Mouse (Mus musculus) lung, embryonic 15.5 days (tissue): ENCODE results near the gene Fto. TPM values are rescaled to one million over a fixed set of nuclear protein-coding genes. Genes with fewer than 3 reads are reported as not detected.
A peak's percentile ranks its signal among the peaks of the same experiment; 100 is the strongest.

ENCODE experiments used
- ATAC-seq: fragments of 200-750 bp; cut with Nextera tagmentation; 2 replicates; pipeline ENCODE4 v1.8.0; 2017; ENCODE audit warnings: moderate number of reproducible peaks, borderline replicate concordance; ENCODE audit not compliant: low FRiP score, low TSS enrichment; ENCODE audit errors: extremely low read depth
- H3K27ac ChIP-seq: fragments of 300-500 bp; sonication (generic); 2 replicates; pipeline ENCODE4 v1.5.1; 2015; ENCODE audit warnings: moderate library complexity, mild to moderate bottlenecking, inconsistent platforms
- H3K27me3 ChIP-seq: fragments of 300-500 bp; sonication (generic); 2 replicates; pipeline ENCODE4 v1.6.1; 2015; ENCODE audit warnings: inconsistent platforms
- H3K36me3 ChIP-seq: fragments of 300-500 bp; sonication (generic); 2 replicates; pipeline ENCODE4 v1.6.1; 2015; ENCODE audit warnings: inconsistent platforms
- H3K4me1 ChIP-seq: fragments of 300-500 bp; sonication (generic); 2 replicates; pipeline ENCODE4 v1.6.1; 2015; ENCODE audit warnings: inconsistent platforms
- H3K4me2 ChIP-seq: fragments of 300-500 bp; sonication (generic); 2 replicates; pipeline ENCODE4 v1.6.1; 2015; ENCODE audit warnings: inconsistent platforms, mild to moderate bottlenecking, moderate library complexity
- H3K4me3 ChIP-seq: fragments of 300-500 bp; sonication (generic); 2 replicates; pipeline ENCODE4 v1.5.1; 2015; ENCODE audit warnings: mild to moderate bottlenecking, inconsistent platforms
- H3K9ac ChIP-seq: fragments of 300-500 bp; sonication (generic); 2 replicates; pipeline ENCODE4 v1.6.1; 2015; ENCODE audit warnings: inconsistent platforms
- H3K9me3 ChIP-seq: fragments of 300-500 bp; sonication (generic); 2 replicates; pipeline ENCODE4 v1.6.1; 2016; ENCODE audit warnings: inconsistent platforms
- WGBS: fragments of 180-500 bp; shearing (Covaris S2); methylation state at CpG from one replicate; pipeline ENCODE4 v1.1.7; 2015; 5-methylcytosine and 5-hydroxymethylcytosine counted together
- polyA plus RNA-seq: library from polyadenylated mRNA; unstranded; fragments of >200 nt; fragmentation: Nextera tagmentation; extraction: Ambion mirVana; gene quantifications from 2 replicates; pipeline ENCODE4 v1.2.1, GENCODE M21; 2015

Fto gene
- polyA plus RNA-seq, 1 experiment from 2014 or later, result 91.2 TPM

DNA sequence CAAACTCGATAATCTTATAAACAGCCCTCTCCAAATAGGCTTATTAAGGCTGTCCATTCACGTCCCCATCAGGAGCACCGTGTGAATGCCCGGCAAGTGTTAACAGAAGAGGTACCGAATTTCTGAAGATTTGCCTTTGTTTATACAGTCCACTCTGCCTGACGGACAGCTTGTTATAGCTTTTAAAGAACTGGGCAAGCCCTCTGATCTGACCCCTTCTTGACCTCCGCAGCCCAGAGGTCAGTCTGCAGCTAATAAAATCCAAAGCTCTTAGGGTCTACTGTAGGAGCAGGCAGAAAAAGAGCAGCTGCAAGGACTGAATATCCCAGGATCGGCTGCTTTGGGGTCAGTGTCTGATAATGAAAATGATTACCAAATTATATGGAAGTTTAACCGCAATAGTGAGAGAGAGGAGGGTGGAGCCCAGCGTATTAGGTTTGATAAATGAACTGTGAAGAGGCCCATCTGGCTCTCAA, 212.1 kb downstream of the Fto start:
- Histone ChIP-seq H3K9me3 (no peaks in the 10 kb centered on the region), H3K27ac (no peak overlapping the region), H3K4me3 (no peak overlapping the region), H3K4me2 (no peak overlapping the region), H3K36me3 (no peaks in the 10 kb centered on the region), H3K27me3 (no peaks in the 10 kb centered on the region), H3K4me1 (peaks cover 34% of the 10 kb centered on the region), H3K9ac (no peak overlapping the region)
- ATAC-seq, result 0 out of 2 replicates have a peak, but pooled peaks have one; percentile 28
- 17% methylated on average over 10 of the region's 10 CpGs for WGBS

DNA sequence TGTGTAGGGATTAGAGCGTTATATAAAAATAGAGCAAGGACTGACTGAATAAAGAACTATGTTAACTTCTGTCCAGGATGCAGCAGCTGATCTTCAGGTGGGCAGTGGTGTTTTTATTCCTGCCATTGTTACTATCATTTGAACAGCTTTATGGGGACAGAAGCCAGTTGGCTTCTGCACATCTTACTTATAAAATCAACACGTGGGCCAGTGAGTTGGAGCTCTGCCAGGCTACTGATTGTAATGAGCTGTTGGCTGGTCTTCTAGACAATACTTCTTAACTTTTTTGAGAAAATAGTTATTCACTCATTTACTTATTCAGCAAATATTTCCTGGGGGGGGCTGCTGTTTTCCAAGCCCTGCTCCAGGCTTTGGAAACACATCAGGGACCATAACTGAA, 215.6 kb downstream of the Fto start:
- H3K36me3 ChIP-seq, result no peaks in the 10 kb centered on the region
- H3K4me1 ChIP-seq, result peaks cover 41% of the 10 kb centered on the region
- H3K9me3 ChIP-seq, result no peaks in the 10 kb centered on the region
- no peak overlapping the region for H3K4me3 ChIP-seq
- no peak for ATAC-seq
- 49% methylated on average over 2 of the region's 2 CpGs for WGBS
- no peak overlapping the region for H3K9ac ChIP-seq
- H3K4me2 ChIP-seq, result no peak overlapping the region
- no peak overlapping the region for H3K27ac ChIP-seq
- H3K27me3 ChIP-seq, result no peaks in the 10 kb centered on the region

DNA sequence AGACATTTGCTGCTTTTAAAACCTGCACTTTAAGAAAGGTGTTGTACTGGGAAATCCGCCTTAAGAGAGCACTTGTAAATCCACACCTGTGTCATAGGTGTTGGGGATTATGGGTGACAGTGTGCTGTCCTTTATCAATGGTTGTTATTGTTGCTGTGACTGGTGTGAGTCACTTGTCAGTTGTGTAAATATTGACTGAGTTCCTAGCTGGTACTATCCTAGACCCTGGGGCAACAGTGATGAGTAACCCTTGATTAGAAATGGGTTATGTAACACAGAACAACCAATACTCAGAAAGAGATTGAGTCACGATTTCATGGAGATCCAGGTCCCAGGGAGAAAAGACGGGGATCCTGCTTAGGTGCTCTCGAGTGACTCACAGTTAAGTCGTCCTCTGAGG, 216.4 kb downstream of the Fto start:
- ATAC-seq, result no peak
- H3K36me3 ChIP-seq, result no peaks in the 10 kb centered on the region
- H3K27ac ChIP-seq, result no peak overlapping the region
- no peaks in the 10 kb centered on the region for H3K27me3 ChIP-seq
- H3K4me1 ChIP-seq, result peaks cover 40% of the 10 kb centered on the region
- WGBS, result 70% methylated on average over 5 of the region's 5 CpGs
- H3K4me2 ChIP-seq, result no peak overlapping the region
- H3K4me3 ChIP-seq, result no peak overlapping the region
- no peak overlapping the region for H3K9ac ChIP-seq
- H3K9me3 ChIP-seq, result no peaks in the 10 kb centered on the region

DNA sequence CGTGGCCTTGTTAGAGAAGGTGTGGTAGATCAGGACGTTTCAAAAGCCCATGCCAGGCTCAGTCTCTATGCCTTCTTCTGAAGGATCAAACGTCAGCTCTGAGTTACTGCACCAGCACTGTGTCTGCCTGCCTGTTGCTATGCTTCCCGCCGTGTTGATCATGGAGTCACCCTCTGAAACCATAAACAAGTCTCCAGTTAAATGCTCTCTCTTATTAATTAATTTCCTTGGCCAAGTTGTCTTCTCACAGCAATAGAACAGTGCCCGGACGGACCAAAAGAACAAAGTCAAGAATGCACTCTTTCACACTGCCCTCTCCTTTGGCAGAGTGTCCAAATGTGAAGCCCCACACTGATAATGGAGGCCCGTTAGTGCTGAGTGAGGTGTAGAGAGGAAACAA, 217.3 kb downstream of the Fto start:
- H3K27ac ChIP-seq, result no peak overlapping the region
- ATAC-seq, result no peak
- H3K4me2 ChIP-seq, result no peak overlapping the region
- no peaks in the 10 kb centered on the region for H3K36me3 ChIP-seq
- no peaks in the 10 kb centered on the region for H3K9me3 ChIP-seq
- H3K4me1 ChIP-seq, result peaks cover 34% of the 10 kb centered on the region
- H3K27me3 ChIP-seq, result no peaks in the 10 kb centered on the region
- WGBS, result 83% methylated on average over 8 of the region's 8 CpGs
- no peak overlapping the region for H3K4me3 ChIP-seq
- H3K9ac ChIP-seq, result no peak overlapping the region

DNA sequence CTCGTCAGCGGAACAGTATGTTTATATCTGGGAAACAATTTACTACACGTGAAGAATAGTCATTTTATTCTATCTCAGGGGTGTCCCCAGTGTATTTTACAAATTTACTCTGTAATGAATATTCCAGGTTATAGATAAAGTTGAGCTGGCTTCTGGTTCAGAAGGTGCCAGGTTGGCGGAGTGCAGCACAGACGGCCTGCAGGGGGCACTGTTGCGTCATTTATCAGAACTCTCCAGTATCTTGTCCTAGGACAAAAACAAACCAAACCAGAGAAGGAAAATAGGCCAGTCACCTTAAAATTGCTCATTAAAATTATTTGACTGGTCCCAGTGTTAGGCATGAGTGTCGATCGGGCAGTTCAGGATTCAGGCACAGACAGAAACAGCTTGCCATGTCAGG, 218.6 kb downstream of the Fto start:
- WGBS, result 23% methylated on average over 8 of the region's 8 CpGs
- Histone ChIP-seq H3K27me3 (no peaks in the 10 kb centered on the region), H3K4me1 (peaks cover 31% of the 10 kb centered on the region), H3K9me3 (no peaks in the 10 kb centered on the region), H3K27ac (no peak overlapping the region), H3K4me3 (no peak overlapping the region), H3K4me2 (no peak overlapping the region), H3K9ac (no peak overlapping the region), H3K36me3 (no peaks in the 10 kb centered on the region)
- no peak for ATAC-seq

DNA sequence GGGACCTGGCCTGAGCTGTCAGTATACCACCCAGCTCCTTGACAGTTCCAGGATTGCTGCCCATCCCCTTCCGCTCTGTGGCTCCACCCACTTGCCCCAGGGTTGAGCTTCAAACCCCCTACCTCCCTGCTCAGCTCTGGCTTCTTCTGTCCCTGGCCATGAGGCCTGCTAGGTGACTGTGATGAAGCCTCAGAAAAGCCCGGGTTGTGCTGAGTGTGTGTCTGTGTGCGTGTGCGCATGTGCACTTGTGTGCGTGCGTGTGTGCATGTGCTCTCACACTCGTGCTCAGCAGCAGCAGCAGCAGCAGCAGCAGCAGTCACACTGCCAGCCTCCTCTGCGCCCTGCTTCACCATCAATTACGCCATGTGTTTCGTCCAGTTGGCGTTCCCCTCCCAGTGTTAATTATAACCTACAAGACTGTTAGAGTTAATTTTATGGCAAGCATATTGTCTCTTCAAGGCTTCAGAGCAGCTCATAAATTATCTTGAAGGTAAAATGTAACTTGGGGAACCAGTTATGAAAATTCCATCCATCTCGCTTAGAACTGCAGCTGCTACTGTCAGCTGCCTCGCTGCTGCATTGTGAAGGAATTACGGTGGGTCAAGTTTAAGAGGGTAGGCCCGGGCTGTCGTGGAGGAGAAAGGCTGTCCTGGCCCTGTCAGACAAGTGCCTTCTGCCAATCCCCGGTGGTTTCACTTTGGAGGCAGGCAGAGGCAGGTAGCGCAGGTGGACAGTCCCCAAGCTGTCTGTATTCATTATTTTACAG, 219.5 kb downstream of the Fto start:
- Histone ChIP-seq H3K9ac (no peak overlapping the region), H3K4me2 (no peak overlapping the region), H3K36me3 (no peaks in the 10 kb centered on the region), H3K27ac (no peak overlapping the region), H3K9me3 (no peaks in the 10 kb centered on the region), H3K4me3 (no peak overlapping the region), H3K27me3 (no peaks in the 10 kb centered on the region), H3K4me1 (peaks cover 37% of the 10 kb centered on the region)
- no peak for ATAC-seq
- 73% methylated on average over 18 of the region's 18 CpGs for WGBS

DNA sequence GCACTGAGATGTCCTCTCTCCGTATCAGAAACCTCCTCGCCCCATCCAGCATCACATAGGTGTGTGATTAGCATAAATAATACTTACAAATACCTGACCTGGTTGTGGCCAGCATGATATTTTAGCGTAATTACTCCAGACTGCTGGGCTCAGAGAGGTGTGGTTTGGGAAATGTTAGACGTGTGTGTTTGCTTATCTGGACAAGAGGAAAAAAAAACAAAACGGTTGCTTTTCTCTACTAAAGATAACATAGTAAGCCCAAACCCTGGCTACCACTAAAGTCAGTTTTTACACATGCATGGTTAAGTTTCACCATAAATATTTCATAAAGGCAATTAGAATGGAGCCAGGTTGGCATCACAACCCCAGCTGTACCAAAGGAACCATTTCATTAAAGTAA, 221.4 kb downstream of the Fto start:
- H3K4me3 ChIP-seq, result no peak overlapping the region
- no peak for ATAC-seq
- H3K36me3 ChIP-seq, result no peaks in the 10 kb centered on the region
- H3K27me3 ChIP-seq, result no peaks in the 10 kb centered on the region
- H3K4me2 ChIP-seq, result no peak overlapping the region
- H3K27ac ChIP-seq, result no peak overlapping the region
- whole genome bisulfite sequencing, result 67% methylated on average over 5 of the region's 5 CpGs
- H3K4me1 ChIP-seq, result peaks cover 41% of the 10 kb centered on the region
- no peaks in the 10 kb centered on the region for H3K9me3 ChIP-seq
- no peak overlapping the region for H3K9ac ChIP-seq

DNA sequence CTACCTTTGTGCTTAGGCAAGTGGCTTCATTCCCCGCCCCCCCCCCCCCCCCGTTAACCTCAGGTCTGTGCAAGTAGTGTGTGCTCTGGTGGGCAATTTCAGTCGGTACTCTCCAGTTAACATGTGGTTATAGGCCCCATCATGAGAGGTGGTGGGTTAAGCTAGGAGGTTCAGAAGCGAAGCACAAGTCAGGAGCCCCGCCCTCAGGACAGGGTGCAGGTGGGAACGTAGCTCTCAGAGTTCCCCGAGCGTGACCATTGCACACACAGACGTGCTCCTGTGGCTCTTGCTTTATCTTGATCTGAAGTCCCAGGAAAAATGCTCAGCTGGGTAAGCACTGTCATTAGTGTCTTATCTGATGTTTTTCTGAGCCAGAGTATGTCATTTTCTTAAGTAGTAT, 224.8 kb downstream of the Fto start:
- Histone ChIP-seq H3K4me1 (peaks cover 32% of the 10 kb centered on the region), H3K4me2 (no peak overlapping the region), H3K27ac (no peak overlapping the region), H3K36me3 (no peaks in the 10 kb centered on the region), H3K4me3 (no peak overlapping the region), H3K27me3 (no peaks in the 10 kb centered on the region), H3K9ac (no peak overlapping the region), H3K9me3 (no peaks in the 10 kb centered on the region)
- WGBS, result 54% methylated on average over 9 of the region's 9 CpGs
- ATAC-seq, result peak; percentile 19; the same call in 1 of the 2 replicates

DNA sequence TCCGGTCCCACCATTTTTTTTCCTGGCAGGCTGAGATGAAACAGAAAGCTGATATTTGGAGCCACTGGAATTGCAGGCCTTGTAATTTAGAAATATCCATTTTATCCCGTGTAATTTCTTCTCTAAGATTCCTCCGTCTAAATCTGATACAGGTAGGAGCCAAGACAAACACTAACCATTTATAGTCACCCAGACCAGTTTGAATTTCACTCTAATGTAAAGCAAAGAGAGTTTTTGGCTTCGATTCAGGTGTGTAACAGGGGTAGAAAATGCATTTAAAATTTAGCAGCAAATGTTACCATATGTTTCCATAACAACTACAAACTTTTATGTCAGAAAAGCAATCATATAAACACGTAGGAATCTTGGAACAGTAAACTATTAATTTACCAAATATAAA, 225.6 kb downstream of the Fto start:
- Histone ChIP-seq H3K4me1 (peaks cover 26% of the 10 kb centered on the region), H3K27me3 (no peaks in the 10 kb centered on the region), H3K9ac (no peak overlapping the region), H3K36me3 (no peaks in the 10 kb centered on the region), H3K27ac (peak overlapping the region; percentile 39), H3K9me3 (no peaks in the 10 kb centered on the region), H3K4me3 (no peak overlapping the region), H3K4me2 (no peak overlapping the region)
- no peak for ATAC-seq
- WGBS, result 61% methylated on average over 5 of the region's 5 CpGs

DNA sequence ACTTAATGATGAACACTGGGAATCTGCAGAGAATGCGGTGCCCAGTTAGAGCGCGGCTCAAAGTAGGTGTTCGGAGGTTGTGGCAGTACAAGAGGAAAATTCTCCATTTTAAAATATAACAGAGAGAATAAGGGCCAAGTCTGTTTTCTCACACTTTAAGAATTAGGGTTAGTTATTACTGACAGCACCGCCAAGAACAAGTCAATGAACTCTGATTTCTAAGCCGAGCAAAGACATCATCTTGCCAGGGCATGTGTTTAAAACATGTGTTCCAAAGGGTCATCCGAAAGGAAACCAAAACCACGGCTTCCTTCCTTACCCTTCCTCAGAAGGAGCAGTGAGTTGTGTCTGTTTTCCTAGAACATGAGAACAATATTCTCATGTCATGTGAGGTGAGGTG, 226.3 kb downstream of the Fto start:
- Histone ChIP-seq H3K4me3 (no peak overlapping the region), H3K9ac (no peak overlapping the region), H3K4me2 (no peak overlapping the region), H3K4me1 (peaks cover 22% of the 10 kb centered on the region), H3K36me3 (no peaks in the 10 kb centered on the region), H3K9me3 (no peaks in the 10 kb centered on the region), H3K27me3 (no peaks in the 10 kb centered on the region), H3K27ac (peak overlapping the region; percentile 18; the same call in 1 of the 2 replicates)
- ATAC-seq, result no peak
- WGBS, result 80% methylated on average over 8 of the region's 8 CpGs

DNA sequence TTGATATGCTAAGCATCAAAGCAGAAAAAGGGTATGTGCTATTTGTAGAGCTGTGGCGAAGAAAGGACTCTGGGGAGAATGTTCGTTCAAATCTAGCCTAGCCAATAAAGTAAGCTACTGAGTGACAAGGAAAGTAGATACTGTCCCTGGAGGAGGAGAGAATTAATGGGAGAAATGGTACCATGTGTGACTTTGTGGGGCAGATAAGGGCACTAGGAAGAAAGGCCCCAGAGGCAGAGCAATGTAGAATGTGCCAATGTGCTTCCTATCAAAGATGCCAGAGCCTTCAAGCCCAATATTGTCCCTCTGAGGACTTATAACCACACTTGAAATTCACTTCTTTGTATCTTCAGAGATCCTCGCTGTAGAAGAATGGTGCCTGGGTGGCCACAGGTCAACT, 227.9 kb downstream of the Fto start:
- 86% methylated on average over 3 of the region's 3 CpGs for WGBS
- H3K9ac ChIP-seq, result no peak overlapping the region
- no peak overlapping the region for H3K27ac ChIP-seq
- ATAC-seq, result no peak
- H3K36me3 ChIP-seq, result no peaks in the 10 kb centered on the region
- H3K4me2 ChIP-seq, result no peak overlapping the region
- H3K4me3 ChIP-seq, result no peak overlapping the region
- H3K27me3 ChIP-seq, result no peaks in the 10 kb centered on the region
- H3K4me1 ChIP-seq, result peaks cover 19% of the 10 kb centered on the region
- H3K9me3 ChIP-seq, result no peaks in the 10 kb centered on the region

DNA sequence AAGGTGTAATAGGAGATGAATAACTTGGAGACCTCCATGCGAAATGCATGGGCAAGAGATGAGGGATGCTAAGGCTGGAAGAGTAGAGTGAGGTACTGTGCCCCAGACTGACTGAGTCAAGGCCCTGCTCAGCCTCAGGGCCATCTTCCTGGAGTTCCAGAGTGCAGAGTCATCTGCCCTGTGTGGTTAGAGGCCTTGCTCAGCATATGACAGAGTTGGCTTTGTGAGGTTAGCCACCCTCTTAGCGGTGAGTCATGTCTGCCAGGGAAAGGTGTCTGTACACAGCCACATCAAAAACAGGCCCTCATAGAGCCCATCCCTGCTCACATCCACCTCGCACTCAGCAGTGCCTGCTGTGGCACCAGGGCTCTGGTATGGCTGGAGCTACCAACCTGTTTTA, 232.2 kb downstream of the Fto start:
- 90% methylated on average over 3 of the region's 3 CpGs for WGBS
- no peak for ATAC-seq

More for the DNA sequence above, 232.2 kb downstream of the Fto start:
- H3K27ac ChIP-seq, result no peak overlapping the region
- no peak overlapping the region for H3K9ac ChIP-seq
- no peaks in the 10 kb centered on the region for H3K36me3 ChIP-seq
- H3K4me1 ChIP-seq, result no peaks in the 10 kb centered on the region
- H3K4me3 ChIP-seq, result no peak overlapping the region
- no peak overlapping the region for H3K4me2 ChIP-seq
- H3K9me3 ChIP-seq, result no peaks in the 10 kb centered on the region
- no peaks in the 10 kb centered on the region for H3K27me3 ChIP-seq
